Mouse (Mus musculus) cerebellum, postnatal 10 days (tissue): ENCODE measurements around the gene Clec3a.

Source experiments
- DNase-seq, 2 experiments: peaks; one replicate each; pipeline ENCODE4 v3.0.0; 2021; ENCODE audit warnings: mixed read lengths in 2 of 2

Clec3a gene

DNA sequence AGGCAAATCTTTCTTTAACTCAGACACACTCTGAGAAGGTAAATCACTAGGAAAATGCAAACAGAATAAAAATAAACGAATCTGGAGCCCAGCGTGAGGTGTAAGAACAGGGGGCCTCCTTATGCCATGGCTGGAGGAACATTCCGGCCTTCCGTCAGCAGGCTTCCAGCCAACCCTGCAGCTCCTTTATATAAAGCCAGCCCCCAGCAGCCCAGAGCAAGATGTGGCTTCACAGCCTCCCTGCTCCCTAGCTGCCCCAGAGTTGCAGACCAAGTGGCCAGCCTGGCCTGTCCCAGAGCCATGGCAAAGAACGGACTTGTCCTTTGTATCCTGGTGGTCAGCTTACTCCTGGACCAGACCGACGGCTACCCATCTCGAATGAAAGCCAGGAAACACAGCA is at the start of gene Clec3a:
TSS of gene Clec3a (plus strand) at position 301 of the 400 bp plus-strand sequence.
- peak; percentile 20 to 35 for DNase-seq

DNA sequence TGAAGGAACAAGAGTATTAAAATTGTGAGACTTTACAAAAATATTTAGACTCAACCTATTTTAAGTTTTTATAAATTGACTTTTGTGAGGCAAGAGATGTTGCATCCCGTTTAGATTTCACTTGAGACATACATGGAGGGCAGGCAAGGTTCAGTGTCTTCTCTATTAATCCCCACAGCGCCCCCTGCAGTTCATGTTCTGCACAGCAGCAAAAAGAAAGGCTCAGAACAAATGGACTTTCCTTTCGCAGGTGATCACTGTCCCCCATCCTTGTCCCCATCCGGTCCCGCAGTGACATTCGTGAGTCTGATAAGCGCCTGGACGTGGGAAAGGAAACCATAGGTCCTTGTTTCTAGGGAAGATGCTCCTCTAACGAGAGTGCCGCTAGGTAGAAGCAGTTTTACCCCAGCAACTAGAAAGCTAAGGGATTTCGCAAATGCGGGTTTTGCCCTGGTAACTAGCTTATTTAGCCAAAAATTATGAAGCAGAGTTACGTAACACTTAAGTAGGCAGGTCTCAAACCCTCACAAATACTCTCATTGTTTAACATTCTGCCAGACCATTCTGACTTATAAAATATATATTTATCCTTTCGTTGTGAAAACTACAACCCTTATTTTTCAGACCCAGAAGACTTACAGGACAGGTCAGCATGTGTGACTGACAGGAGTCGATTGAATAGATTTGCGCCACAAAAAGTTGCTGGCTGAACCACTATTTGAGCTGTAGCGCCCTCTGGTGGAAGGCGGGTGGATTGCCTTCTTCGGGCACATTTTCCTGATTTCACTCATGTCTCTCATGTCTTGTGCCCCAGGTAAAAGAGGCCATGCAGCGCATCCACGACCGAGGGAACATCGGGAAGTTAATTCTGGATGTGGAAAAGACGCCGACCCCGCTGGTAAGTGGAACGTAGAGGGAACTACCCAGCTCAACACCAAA is 48.6 kb upstream of the Clec3a start:
- DNase-seq: peak; percentile 92 to 95

GRCm38 (mm10) chr8:114374390-114374789 is 43.5 kb upstream of the Clec3a start:
- no peak for DNase-seq

DNA sequence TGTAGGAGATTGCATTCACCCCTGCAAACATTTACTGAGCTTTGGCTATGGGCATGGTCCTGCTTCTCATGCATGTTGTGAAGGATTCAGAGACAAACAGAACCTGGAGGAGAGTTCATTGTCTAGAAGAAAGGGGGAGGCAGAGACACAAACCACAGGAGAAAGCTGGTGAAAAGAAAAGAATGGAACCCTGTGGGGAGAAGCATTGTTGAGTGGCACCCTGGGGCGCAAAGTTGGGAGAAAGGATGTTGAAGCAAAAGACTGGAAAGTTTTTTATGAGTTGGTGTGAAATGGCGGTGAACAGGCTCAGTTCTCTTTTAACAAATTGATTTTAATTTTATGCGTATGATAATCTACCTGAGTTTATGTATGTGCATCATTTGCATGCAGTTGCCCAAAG is 33.7 kb upstream of the Clec3a start:
- no peak for DNase-seq

- no peak for DNase-seq
Observed at GRCm38 (mm10) chr8:114387494-114387893, 30.4 kb upstream of the Clec3a start.

GRCm38 (mm10) chr8:114390465-114391254 is 27.2 kb upstream of the Clec3a start:
- DNase-seq: peak; percentile 6 to 33

GRCm38 (mm10) chr8:114398326-114398725 is 19.6 kb upstream of the Clec3a start:
- no peak for DNase-seq

DNA sequence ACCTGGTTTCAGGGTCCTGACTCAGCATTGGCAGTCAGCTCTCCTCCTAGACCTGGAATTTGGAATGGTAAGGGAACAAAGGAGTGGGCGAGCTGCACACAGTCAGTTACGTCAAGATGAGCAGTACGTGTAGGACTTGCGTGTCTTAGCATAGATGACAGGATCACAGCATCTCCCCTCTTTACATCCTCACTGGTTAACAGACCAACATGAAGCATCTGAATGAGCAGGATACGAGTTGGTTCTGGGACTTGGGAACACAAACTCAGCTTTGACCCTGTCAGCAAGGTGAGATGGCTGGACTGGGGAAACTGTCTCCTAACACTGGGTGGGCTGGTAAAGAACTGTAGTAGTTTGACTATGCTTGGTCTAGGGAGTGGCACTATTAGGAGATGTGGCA is 18.6 kb upstream of the Clec3a start:
- no peak for DNase-seq

GRCm38 (mm10) chr8:114401679-114402078 is 16.2 kb upstream of the Clec3a start:
- DNase-seq: no peak

DNA sequence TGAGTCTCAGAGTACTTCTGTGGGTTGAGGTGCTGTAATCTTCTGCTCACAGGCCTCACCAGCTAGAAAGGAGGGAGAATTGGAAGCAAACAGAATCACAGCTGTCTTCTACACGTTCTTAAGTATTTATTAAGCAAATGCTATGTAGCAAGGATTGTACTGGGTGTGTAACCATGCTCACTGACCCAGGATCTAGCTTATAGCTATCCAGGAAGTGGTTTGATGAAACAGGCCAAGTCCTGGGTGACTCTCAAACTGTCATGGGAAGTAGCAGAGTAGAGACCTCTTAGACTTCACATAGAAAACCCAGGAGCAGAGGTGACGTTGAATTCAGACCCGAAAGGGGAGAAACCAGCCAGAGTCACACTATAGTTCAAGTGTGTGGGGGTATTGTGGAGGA is 6.5 kb upstream of the Clec3a start:
- no peak for DNase-seq

DNA sequence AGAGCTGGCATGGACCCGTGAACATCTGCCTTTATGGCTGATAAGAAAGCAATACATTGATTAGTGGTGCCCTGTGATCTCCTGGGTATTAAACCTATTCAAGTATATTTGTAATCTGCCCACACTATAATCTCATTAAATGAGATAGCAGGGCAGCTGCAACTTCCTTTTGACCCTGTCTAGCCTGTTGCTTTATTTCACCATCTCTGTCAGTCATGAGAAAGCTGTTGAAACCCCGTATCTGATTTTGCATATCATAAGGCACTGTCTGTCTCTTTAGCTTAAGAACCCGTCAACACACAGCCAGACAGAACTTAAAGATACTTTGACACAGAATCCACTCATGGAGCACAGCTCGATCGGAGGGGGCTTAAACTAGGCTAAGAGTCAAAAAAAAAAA is 600 bp downstream of the Clec3a start:
- no peak for DNase-seq

GRCm38 (mm10) chr8:114418904-114419303 is 1.0 kb downstream of the Clec3a start:
- DNase-seq: no peak

DNA sequence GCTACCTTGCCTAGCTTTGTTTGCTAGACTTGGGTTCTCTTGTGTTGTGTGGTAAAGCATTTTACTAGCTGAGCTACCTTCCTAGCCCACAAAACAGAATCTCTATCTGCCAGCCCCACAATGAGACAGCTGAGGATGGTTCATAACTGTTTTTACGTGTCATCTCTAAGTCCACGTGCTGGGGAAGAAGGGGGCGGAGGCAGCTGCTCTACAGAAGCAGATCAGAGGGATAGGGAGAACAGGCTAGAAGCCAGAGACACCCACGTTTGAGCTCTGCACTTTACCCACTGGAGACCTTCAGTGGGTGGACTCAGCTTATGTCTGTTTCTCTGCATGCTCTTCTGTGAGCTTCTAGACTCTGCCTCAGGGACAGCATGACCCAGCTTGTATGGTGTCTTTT is 3.7 kb downstream of the Clec3a start:
- no peak for DNase-seq

DNA sequence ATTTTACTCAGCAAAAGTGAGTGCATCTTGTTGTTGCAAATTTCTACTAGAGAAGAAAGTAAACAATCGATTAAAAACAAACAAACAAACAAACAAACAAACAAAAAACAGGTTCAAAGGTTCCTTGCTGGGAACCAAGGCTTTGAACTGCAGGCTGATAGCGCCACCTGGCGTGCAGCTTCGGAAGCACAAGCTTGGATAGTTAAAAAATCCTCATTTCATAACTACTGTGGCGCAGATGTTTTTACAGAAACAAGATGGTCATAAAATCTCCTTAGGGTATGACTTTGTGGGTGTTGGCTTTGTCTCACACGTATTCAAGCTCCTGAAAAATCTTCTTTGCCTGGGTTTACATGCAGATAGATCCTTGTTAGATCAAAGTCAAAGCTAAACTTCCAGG is 20.4 kb downstream of the Clec3a start:
- peak; percentile 75 to 84 for DNase-seq

GRCm38 (mm10) chr8:114439334-114440204 is 21.7 kb downstream of the Clec3a start, which contains the start of gene Wwox:
TSS of gene Wwox (plus strand) at chr8:114439655.
- DNase-seq: peak; percentile 100

GRCm38 (mm10) chr8:114440205-114440589 is 22.3 kb downstream of the Clec3a start:
- DNase-seq: no peak

GRCm38 (mm10) chr8:114441616-114442015 is 23.7 kb downstream of the Clec3a start:
- DNase-seq: peak; percentile 55 to 61

DNA sequence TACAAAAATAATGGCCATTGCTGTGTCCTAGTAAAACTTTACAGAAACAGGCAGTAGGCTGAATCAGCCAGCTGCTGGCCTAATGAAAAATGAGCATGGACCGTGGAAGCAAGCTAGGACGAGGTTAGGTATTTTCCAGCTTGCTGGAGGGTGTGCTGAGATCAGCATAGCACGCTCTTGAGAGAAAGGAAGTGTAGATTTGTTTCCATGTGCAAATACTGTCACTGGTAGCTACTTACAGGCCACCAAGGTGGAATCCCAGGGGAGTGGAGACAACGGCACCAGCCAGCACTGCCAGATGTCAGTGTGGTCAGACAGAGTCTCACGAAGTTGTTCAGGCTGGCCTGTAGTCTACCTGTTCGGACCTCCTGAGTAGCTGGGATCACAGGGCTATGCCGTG is 29.0 kb downstream of the Clec3a start:
- no peak for DNase-seq

DNA sequence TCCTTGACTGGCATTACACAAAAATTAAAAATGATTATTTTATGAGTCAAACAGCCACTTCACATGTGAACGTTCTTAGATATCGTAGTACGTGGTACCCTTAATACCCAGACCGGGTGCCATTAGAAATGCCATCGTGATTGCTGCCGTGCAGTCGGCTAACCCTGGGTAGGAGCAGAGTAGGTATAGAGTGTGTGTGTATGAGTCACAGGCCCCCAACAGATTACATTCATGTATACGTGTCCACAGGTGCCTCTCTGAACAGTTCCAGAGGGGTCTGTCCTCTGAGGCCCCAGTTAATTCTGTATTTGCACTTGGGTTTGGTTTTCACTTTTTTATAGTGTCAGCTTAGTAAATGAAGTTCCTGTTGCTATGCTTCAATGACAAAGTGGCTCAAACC is 34.4 kb downstream of the Clec3a start:
- DNase-seq: no peak

GRCm38 (mm10) chr8:114452781-114453221 is 34.9 kb downstream of the Clec3a start:
- peak; percentile 87 to 92 for DNase-seq

GRCm38 (mm10) chr8:114455302-114455701 is 37.4 kb downstream of the Clec3a start:
- no peak for DNase-seq

- DNase-seq: peak; percentile 25 to 30
Observed at GRCm38 (mm10) chr8:114455953-114456352, 38.1 kb downstream of the Clec3a start.
